Mouse (Mus musculus) kidney, embryonic 16.5 days (tissue): ENCODE data around the gene Fam19a4. TPM values are rescaled to one million over a fixed set of nuclear protein-coding genes. Genes with fewer than 3 reads are reported as not detected.

ENCODE experiments used
- ATAC-seq: fragments of 200-750 bp; cut with Nextera tagmentation; 2 replicates; pipeline ENCODE4 v1.8.0; 2017; ENCODE audit warnings: moderate TSS enrichment; ENCODE audit not compliant: low FRiP score, low TSS enrichment
- H3K27ac ChIP-seq: fragments of 300-500 bp; sonication (generic); 2 replicates; pipeline ENCODE4 v1.5.1; 2014; ENCODE audit warnings: low read length
- H3K27me3 ChIP-seq: fragments of 300-500 bp; sonication (generic); 2 replicates; pipeline ENCODE4 v1.6.1; 2014; ENCODE audit warnings: low read length, control low read depth, mixed read lengths; ENCODE audit not compliant: insufficient read depth
- H3K36me3 ChIP-seq: fragments of 300-500 bp; sonication (generic); 2 replicates; pipeline ENCODE4 v1.6.1; 2014; ENCODE audit warnings: low read length, control low read depth, mixed read lengths; ENCODE audit not compliant: insufficient read depth
- H3K4me1 ChIP-seq: fragments of 300-500 bp; sonication (generic); 2 replicates; pipeline ENCODE4 v1.6.1; 2014; ENCODE audit warnings: low read length, control low read depth, mixed read lengths; ENCODE audit not compliant: insufficient read depth
- H3K4me2 ChIP-seq: fragments of 300-500 bp; sonication (generic); replicated peaks from 2 replicates; pipeline ENCODE4 v1.6.1; 2014; ENCODE audit warnings: low read depth, low read length
- H3K4me3 ChIP-seq: fragments of 300-500 bp; sonication (generic); 2 replicates; pipeline ENCODE4 v1.5.1; 2014; ENCODE audit warnings: mild to moderate bottlenecking, low read length
- H3K9ac ChIP-seq: fragments of 300-500 bp; sonication (generic); replicated peaks from 2 replicates; pipeline ENCODE4 v1.6.1; 2014; ENCODE audit warnings: low read length
- H3K9me3 ChIP-seq: fragments of 300-500 bp; sonication (generic); 2 replicates; pipeline ENCODE4 v1.6.1; 2016; ENCODE audit warnings: low read length, control low read depth
- WGBS: fragments of 180-500 bp; shearing (Covaris S2); extraction: QIAGEN DNeasy Blood & Tissue Kit; methylation state at CpG from one replicate; pipeline ENCODE4 v1.1.7; 2014; 5-methylcytosine and 5-hydroxymethylcytosine counted together
- polyA plus RNA-seq: library from polyadenylated mRNA; unstranded; fragments of >200 nt; fragmentation: Nextera tagmentation; extraction: Ambion mirVana; gene quantifications from 2 replicates; pipeline ENCODE4 v1.2.1, GENCODE M21; 2015

Gene Fam19a4
- polyA plus RNA-seq, 1 experiment from 2014 or later: 0.77 TPM

- H3K36me3 ChIP-seq: no peaks in the 10 kb centered on the region
- no peak overlapping the region for H3K4me2 ChIP-seq
- no peak overlapping the region for H3K9ac ChIP-seq
- H3K4me1 ChIP-seq: no peaks in the 10 kb centered on the region
- no peaks in the 10 kb centered on the region for H3K9me3 ChIP-seq
- H3K4me3 ChIP-seq: no peak overlapping the region
- WGBS: 82% methylated on average over 8 of the region's 8 CpGs
- no peak overlapping the region for H3K27ac ChIP-seq
- H3K27me3 ChIP-seq: no peaks in the 10 kb centered on the region
- no peak for ATAC-seq
Measured at GRCm38 (mm10) chr6:97052196-97052770, 7.9 kb downstream of the Fam19a4 start.

- no peak for ATAC-seq
- H3K4me1 ChIP-seq: no peaks in the 10 kb centered on the region
- WGBS: 32% methylated on average over 4 of the region's 4 CpGs
- H3K36me3 ChIP-seq: no peaks in the 10 kb centered on the region
- H3K4me2 ChIP-seq: no peak overlapping the region
- H3K4me3 ChIP-seq: no peak overlapping the region
- H3K9me3 ChIP-seq: no peaks in the 10 kb centered on the region
- no peaks in the 10 kb centered on the region for H3K27me3 ChIP-seq
- H3K9ac ChIP-seq: no peak overlapping the region
- H3K27ac ChIP-seq: no peak overlapping the region
Measured at GRCm38 (mm10) chr6:97048403-97048802, 11.8 kb downstream of the Fam19a4 start.

- Histone ChIP-seq H3K9me3 (no peaks in the 10 kb centered on the region), H3K36me3 (no peaks in the 10 kb centered on the region), H3K4me3 (no peak overlapping the region), H3K4me2 (no peak overlapping the region), H3K27ac (no peak overlapping the region), H3K27me3 (no peaks in the 10 kb centered on the region), H3K9ac (no peak overlapping the region), H3K4me1 (no peaks in the 10 kb centered on the region)
- no peak for ATAC-seq
- 89% methylated on average over 4 of the region's 4 CpGs for WGBS
Measured at GRCm38 (mm10) chr6:97046541-97046940, 13.7 kb downstream of the Fam19a4 start.

- no peak overlapping the region for H3K4me3 ChIP-seq
- H3K9ac ChIP-seq: no peak overlapping the region
- H3K27me3 ChIP-seq: no peaks in the 10 kb centered on the region; the same call in 1 of the 2 replicates
- 53% methylated on average over 5 of the region's 5 CpGs for WGBS
- no peak overlapping the region for H3K27ac ChIP-seq
- H3K36me3 ChIP-seq: no peaks in the 10 kb centered on the region
- H3K4me1 ChIP-seq: no peaks in the 10 kb centered on the region
- ATAC-seq: no peak
- no peak overlapping the region for H3K4me2 ChIP-seq
- H3K9me3 ChIP-seq: no peaks in the 10 kb centered on the region
Measured at GRCm38 (mm10) chr6:97027110-97027677, 33.0 kb downstream of the Fam19a4 start.

- H3K4me1 ChIP-seq: no peaks in the 10 kb centered on the region
- ATAC-seq: no peak
Measured at GRCm38 (mm10) chr6:97019323-97019722, 40.9 kb downstream of the Fam19a4 start.

GRCm38 (mm10) chr6:97016711-97017110 lies 43.5 kb downstream of the Fam19a4 start:
- no peak overlapping the region for H3K4me2 ChIP-seq
- WGBS: 35% methylated on average over 1 of the region's 1 CpGs
- H3K9ac ChIP-seq: no peak overlapping the region
- H3K4me3 ChIP-seq: no peak overlapping the region
- H3K27me3 ChIP-seq: no peaks in the 10 kb centered on the region
- ATAC-seq: no peak
- no peak overlapping the region for H3K27ac ChIP-seq
- no peaks in the 10 kb centered on the region for H3K36me3 ChIP-seq
- H3K9me3 ChIP-seq: no peaks in the 10 kb centered on the region
- no peaks in the 10 kb centered on the region for H3K4me1 ChIP-seq

More at GRCm38 (mm10) chr6:97019323-97019722, 40.9 kb downstream of the Fam19a4 start:
- Histone ChIP-seq H3K4me2 (no peak overlapping the region), H3K4me3 (no peak overlapping the region), H3K27me3 (no peaks in the 10 kb centered on the region), H3K9me3 (no peaks in the 10 kb centered on the region), H3K9ac (no peak overlapping the region), H3K27ac (no peak overlapping the region), H3K36me3 (no peaks in the 10 kb centered on the region)
- WGBS: 60% methylated on average over 2 of the region's 2 CpGs

GRCm38 (mm10) chr6:97016018-97016417 lies 44.2 kb downstream of the Fam19a4 start:
- Histone ChIP-seq H3K4me1 (no peaks in the 10 kb centered on the region), H3K36me3 (no peaks in the 10 kb centered on the region), H3K9ac (no peak overlapping the region), H3K4me2 (no peak overlapping the region), H3K4me3 (no peak overlapping the region), H3K9me3 (no peaks in the 10 kb centered on the region), H3K27me3 (no peaks in the 10 kb centered on the region), H3K27ac (no peak overlapping the region)
- WGBS: 90% methylated on average over 3 of the region's 3 CpGs
- no peak for ATAC-seq

GRCm38 (mm10) chr6:97006513-97007094 lies 53.6 kb downstream of the Fam19a4 start:
- Histone ChIP-seq H3K4me2 (no peak overlapping the region), H3K4me1 (no peaks in the 10 kb centered on the region), H3K4me3 (no peak overlapping the region), H3K9ac (no peak overlapping the region), H3K27me3 (no peaks in the 10 kb centered on the region), H3K9me3 (no peaks in the 10 kb centered on the region), H3K27ac (no peak overlapping the region), H3K36me3 (no peaks in the 10 kb centered on the region)
- no peak for ATAC-seq
- WGBS: 39% methylated on average over 8 of the region's 8 CpGs

GRCm38 (mm10) chr6:97005038-97005437 lies 55.2 kb downstream of the Fam19a4 start:
- Histone ChIP-seq H3K27ac (no peak overlapping the region), H3K4me3 (no peak overlapping the region), H3K27me3 (no peaks in the 10 kb centered on the region), H3K36me3 (no peaks in the 10 kb centered on the region), H3K4me1 (no peaks in the 10 kb centered on the region), H3K4me2 (no peak overlapping the region), H3K9ac (no peak overlapping the region), H3K9me3 (no peaks in the 10 kb centered on the region)
- ATAC-seq: no peak
- WGBS: 17% methylated on average over 11 of the region's 11 CpGs

GRCm38 (mm10) chr6:96995556-96996159 lies 64.6 kb downstream of the Fam19a4 start:
- 90% methylated on average over 7 of the region's 7 CpGs for WGBS
- ATAC-seq: no peak
- no peaks in the 10 kb centered on the region for H3K4me1 ChIP-seq
- no peaks in the 10 kb centered on the region for H3K9me3 ChIP-seq
- H3K4me3 ChIP-seq: no peak overlapping the region
- H3K9ac ChIP-seq: no peak overlapping the region
- no peak overlapping the region for H3K27ac ChIP-seq
- no peaks in the 10 kb centered on the region for H3K36me3 ChIP-seq
- no peak overlapping the region for H3K4me2 ChIP-seq
- H3K27me3 ChIP-seq: no peaks in the 10 kb centered on the region
